Mouse (Mus musculus) liver, adult (tissue): ENCODE data around the gene Prkag1.

Experiments
- GATA4 ChIP-seq: IDR thresholded peaks from 2 replicates; pipeline ENCODE4 v1.6.1; 2014; ENCODE audit warnings: mild to moderate bottlenecking, low read length; ENCODE audit not compliant: insufficient replicate concordance

Gene Prkag1

GRCm38 (mm10) chr15:98839671-98840585 is 8.6 kb upstream of the Prkag1 start:
- TF ChIP-seq GATA4, result no peak

- TF ChIP-seq GATA4, result no peak
Observed at GRCm38 (mm10) chr15:98839161-98839560, 7.8 kb upstream of the Prkag1 start.

DNA sequence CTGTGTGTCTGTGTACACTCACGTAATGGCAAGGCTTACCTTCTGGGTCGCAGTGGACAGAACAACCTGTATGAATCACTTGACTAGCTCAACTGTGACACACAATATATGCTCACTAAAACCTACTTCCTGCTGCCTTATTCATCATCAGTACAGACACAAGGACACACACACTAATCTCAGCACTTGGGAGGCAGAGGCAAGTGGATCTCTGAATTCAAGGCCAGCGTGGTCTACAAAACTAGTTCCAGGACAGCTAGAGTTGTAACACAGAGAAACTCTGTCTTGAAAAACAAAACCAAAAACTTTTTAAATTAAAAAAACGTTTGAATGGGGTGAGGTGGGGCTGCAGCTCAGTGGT is 6.4 kb upstream of the Prkag1 start:
- no peak for TF ChIP-seq GATA4

DNA sequence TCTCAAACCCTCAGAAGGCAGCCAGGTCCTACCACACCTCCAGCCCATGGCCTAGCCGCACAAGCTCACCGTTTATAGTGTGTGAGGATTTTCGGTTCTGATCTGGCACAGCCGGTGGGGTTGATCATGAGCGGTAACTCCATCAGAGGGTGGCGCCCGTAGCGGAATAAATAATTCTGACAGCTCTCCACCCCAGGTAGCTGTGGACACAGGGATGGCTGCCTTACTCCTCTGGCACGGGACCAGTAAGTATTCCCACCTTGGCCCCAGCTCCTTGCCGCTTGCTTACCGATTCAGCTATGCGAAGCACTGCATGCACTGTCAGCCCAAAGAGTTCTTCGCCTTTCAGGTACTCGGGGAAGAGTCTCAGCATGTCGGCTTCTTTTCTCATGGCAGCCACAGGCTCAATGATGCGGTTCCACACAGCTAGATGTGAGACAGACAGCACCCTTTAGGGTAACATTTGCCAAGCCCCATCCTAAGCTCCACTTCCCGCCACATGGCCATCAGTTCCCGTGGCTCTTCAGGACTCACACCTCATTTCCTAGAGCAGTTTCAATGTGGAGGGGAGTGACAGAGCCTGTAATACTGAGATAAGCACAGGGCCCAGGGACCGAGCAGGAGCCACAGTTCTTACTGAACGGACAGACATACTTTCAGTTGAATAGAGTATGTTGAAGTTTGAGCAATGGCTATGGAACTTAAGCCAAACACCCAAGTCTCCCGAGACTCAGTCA is 5.9 kb upstream of the Prkag1 start:
- TF ChIP-seq GATA4, result no peak

- no peak for TF ChIP-seq GATA4
Observed at GRCm38 (mm10) chr15:98835291-98835690, 4.0 kb upstream of the Prkag1 start.

GRCm38 (mm10) chr15:98834059-98834458 is 2.7 kb upstream of the Prkag1 start:
- no peak for TF ChIP-seq GATA4

- no peak for TF ChIP-seq GATA4
Observed at GRCm38 (mm10) chr15:98833281-98833680, 2.0 kb upstream of the Prkag1 start.

GRCm38 (mm10) chr15:98832161-98833058 is 1.1 kb upstream of the Prkag1 start:
- peak; percentile 30; the same call in 1 of the 2 replicates for TF ChIP-seq GATA4

DNA sequence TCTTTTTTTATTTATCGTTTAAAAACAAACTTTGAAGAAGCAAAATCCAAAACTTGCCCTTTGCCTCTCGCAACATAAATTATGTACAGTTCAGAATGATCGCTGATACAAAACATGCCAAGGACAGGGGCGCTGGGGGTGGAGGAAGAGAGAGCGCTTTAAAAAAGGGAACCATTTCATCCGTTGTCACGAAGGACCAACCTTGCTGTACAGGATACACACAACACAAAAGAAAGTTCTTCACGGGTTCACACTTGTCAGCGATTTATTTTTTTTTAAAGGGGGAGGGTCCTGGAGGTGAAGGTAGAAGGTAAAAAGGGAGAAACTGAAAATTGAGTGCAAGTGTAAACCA is 339 bp upstream of the Prkag1 start:
- no peak for TF ChIP-seq GATA4

DNA sequence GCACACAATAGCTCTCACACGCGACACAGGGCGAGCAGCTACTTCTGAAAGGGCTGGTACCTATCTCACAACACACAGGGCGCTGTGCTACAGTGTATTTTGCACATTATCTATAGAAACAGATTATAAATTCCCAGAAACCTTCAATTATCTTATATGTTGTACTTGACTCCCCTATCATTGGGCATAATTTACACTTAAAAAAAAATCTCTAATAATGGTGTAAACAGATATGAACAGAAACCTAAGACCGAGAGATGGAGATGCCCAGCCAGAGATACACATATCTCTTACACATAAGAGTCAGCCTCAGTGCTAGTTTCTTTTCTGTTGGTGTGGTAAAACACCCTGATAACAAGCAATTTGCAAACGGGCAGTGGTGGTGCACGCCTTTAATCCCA is 3.7 kb downstream of the Prkag1 start:
- no peak for TF ChIP-seq GATA4

DNA sequence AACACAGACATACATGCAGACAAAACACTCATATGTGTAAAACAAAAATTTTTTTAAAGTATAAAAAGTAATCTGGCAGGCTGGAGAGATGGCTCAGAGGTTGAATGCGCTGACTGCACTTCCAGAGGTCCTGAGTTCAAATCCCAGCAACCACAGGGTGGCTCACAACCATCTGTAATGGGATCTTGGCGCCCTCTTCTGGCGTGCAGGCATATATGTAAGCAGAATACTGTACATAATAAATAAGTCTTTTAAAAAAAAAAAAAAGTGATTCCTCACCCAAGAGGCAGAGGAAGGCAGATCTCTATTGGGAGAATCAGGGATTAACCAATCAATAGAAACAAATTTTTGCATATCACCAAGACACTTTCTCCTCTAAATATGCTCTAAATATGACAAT is 7.9 kb downstream of the Prkag1 start:
- no peak for TF ChIP-seq GATA4

DNA sequence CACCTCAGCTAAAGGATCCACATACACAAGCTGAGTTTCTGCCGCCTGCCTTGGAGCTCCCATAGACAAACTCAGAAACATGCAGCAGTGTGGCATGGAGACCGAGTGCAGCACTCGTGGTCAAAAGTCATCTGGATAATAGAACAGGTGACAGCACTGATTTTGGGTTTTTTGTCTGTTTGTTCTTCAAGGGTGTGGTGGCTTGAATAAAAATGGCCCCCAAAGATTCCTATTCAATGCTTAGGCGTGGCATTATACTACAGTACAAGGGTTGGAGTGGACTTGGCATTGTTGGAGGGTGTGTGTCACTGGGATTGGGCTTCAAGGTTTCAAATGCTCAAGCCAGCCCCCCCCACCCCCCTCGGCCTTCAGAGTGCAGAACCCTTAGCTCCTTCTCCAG is 9.2 kb downstream of the Prkag1 start:
- no peak for TF ChIP-seq GATA4

DNA sequence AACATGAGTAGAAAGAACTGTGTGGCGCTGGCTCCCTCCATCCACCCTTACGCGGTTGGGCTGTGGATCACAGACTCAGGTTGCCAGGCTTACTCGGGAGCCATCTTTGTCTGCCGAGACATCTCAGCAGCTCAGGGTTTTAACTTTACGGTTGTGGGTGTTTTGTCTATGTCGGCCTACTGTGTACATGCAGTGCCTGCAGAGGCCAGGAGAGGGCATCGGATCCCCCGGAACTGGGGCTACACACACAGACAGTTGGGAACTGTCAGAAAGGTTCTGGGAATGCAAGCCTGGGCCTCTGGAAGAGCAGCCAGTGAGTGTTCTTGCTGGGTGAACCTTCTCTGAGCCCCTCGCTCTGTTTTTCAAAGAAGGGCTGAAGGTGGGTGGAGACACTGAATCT is 9.9 kb downstream of the Prkag1 start:
- TF ChIP-seq GATA4, result no peak

- TF ChIP-seq GATA4, result no peak
Observed at GRCm38 (mm10) chr15:98820937-98821336, 10.4 kb downstream of the Prkag1 start.

DNA sequence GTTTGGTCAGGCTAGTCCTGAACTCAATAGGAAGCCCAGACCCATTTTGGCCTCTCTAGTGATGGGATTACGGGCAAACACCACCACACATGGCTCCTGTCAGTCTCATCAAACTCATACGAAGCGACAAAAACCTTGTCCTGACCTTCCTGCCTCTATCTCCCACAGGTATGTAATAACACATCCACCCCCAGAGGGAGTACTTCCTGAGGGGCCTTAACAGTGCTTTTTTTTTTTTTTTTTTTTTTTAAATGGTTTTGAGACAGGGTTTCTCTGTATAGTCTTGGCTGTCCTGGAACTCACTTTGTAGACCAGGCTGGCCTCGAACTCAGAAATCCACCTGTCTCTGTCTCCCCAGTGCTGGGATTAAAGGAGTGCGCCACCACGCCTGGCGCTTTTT is 13.2 kb downstream of the Prkag1 start:
- TF ChIP-seq GATA4, result no peak
